Mouse (Mus musculus) layer of hippocampus, postnatal 14 days (tissue): Measurements from ENCODE around the gene Zap70. TPM values are rescaled to one million over a fixed set of nuclear protein-coding genes. Genes with fewer than 3 reads are reported as not detected.

ENCODE experiments used
- DNase-seq, 2 experiments: peaks; one replicate each; pipeline ENCODE4 v3.0.0; 2021 to 2022; ENCODE audit warnings: low spot score in 2 of 2, mixed read lengths in 1 of 2
- total RNA-seq, 2 experiments: library from RNA; stranded (reverse); gene quantifications; 2 replicates each; pipeline ENCODE4 v1.2.3; 2021

Gene Zap70
- total RNA-seq, 2 experiments from 2014 or later, result 4.7 TPM

- DNase-seq, result no peak
These were observed 62.8 kb downstream of the Zap70 start for GRCm38 (mm10) chr1:36824356-36824755.

GRCm38 (mm10) chr1:36830913-36831866 lies 69.6 kb downstream of the Zap70 start:
- no peak for DNase-seq

Other genes with a start within 250 kb of the Zap70 start
- 10 to 100 TPM; 36.1 to 39.5 TPM for gene Cnnm3, start 249.9 kb upstream of the Zap70 start, total RNA-seq
- 1 to 10 TPM; 6.1 to 7.5 TPM for gene Ankrd23, start 224.9 kb upstream of the Zap70 start, total RNA-seq
- gene Gm42417, start 222.4 kb upstream of the Zap70 start, total RNA-seq, result not detected
- 10 to 100 TPM; 12.2 to 14.2 TPM for gene Ankrd39, start 214.4 kb upstream of the Zap70 start, total RNA-seq
- 10 to 100 TPM; 17.6 to 20.8 TPM for gene Sema4c, start 203.4 kb upstream of the Zap70 start, total RNA-seq
- gene Fam178b, start 78.6 kb upstream of the Zap70 start, total RNA-seq, result under 1 TPM; 0.41 to 0.52 TPM
- gene Cox5b, start 70.3 kb upstream of the Zap70 start, total RNA-seq, result 100 to 1,000 TPM; 770 to 824 TPM
- under 1 TPM; 0.36 to 0.60 TPM for gene 4933424G06Rik, start 51.6 kb upstream of the Zap70 start, total RNA-seq
- gene Actr1b, start 47.4 kb upstream of the Zap70 start, total RNA-seq, result 100 to 1,000 TPM; 215 to 223 TPM
- 10 to 100 TPM; 57.2 to 59.7 TPM for gene Tmem131, start 181.9 kb downstream of the Zap70 start, total RNA-seq